Mouse (Mus musculus): ENCODE results near the gene Cebpb.

The Cebpb gene

DNA sequence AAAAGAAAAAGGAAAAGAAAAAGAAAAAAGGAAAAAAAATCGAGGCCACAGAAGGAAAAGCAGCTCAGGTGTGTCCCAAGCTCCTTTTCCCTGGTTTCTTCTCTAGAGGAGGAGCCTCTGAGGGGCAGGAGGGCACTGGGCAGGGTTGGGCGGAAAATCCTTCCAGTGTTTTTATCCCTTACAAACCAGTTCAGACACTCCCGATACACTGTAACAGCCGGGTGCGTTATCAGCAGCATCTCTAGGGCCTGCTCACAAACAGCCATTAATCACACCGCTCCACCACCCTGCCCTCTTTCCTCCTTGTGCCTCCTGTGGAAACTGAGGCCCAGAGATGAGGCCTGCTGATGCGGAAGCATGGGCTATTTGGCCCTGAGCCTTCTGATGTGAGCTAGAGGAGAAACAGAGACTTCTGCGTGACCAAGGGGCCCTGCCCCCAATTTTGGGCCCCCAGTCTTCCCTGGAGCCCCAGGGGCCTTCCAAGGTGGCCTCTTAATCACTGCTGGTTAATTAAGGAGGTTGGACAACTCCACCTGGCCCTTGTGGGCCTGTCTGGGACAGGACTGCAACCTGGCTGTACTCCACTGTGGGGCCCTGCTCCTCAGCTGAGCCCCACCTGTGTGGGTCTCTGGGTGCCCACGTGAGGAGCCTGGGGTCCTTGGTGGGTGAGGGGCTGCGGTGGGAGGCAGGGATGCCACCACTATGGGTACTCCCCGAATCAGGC lies 32.6 kb downstream of the Cebpb start:
- DNase-seq (ENCODE audit: low spot score in 2 of 2), result no peak

DNA sequence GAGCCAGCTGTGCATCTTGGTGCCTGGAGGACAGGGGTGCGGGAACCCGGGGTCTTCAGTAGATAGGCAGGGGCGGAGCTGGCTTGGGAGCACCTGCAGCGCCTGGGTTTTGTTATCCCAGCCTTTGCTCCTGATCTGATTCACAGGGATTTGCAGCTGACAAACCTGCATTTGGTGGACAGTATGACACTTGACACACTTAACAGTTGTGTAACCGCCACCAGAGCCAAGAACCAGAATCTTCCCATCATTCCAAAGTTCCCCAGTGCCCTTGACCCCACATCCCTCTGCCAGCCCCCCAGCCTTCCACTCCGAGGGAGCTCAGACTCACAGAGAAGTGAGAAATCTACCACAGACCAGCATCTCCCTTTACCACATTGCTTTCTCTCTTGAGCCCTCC lies 33.8 kb downstream of the Cebpb start:
- DNase-seq (ENCODE audit: low spot score in 2 of 2), result no peak

DNA sequence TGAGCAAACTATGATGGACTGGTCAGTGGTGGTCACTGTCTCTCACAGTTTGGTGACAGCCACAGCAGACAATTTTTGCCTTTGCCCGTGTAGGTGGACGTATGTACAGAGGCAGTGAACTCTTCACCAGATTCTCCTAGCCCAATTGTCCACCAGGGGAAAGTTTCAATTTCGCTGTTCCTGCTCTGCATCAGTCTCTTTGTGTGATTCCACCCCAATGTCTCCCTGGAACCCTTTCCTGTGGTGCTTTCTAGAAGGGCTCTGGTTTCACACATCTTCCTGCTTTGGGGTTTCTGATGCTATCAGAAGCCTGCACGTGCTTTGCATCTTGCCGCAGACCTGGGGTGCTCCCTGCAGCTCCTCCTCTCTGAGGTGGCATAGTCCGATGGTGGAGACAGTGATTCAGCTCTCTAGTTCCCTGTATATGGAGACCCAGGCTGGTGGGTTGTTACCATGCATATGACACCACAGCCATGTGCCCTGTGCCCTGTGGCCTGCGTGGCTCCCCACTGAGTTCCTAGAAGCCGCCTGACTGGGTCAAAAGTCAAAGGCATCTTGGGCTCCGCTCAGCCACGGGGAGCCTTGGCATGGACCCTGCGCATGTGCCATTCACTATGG lies 35.0 kb downstream of the Cebpb start:
- no peak for DNase-seq (ENCODE audit: low spot score in 2 of 2)

DNA sequence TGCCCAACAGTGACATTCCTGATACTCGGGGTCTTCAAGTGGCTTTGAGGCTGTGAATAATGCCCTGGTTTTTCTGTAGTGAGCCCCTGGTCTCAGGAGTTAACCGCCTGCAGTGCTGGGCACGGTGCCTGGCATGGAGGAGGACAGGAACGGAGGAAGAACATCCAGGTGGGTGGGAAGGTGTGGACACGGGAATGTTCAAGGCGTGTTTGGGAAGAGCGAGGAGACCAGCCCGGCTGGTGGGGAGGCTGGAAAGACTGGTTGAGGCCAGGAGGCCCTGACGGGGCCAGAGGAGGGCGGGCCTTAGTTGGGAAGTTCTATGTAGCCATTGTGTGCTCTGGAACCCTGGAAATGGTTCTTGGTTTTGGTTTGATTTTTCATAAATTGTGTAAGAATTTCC lies 37.2 kb downstream of the Cebpb start:
- no peak for DNase-seq (ENCODE audit: low spot score in 2 of 2)

DNA sequence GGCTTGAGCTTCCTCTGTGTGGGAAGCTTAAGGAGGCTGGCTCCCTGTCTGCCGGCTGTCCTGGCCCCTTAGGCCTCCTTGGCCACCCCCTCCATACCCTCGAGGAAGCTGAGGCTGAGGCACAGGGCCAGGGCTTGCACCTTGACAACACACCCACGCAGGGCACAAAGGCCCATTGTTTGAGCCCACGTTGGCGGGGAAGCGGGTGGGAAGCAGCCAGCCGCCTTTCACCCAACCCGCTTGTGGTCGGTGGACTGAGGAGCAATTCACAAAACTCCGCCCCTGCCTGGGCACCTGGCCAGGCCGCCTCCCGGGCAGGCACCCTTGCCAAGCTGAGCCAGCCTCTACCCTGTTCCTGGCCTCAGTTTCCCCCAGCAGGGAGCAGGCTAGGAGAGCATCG lies 38.4 kb downstream of the Cebpb start:
- DNase-seq (ENCODE audit: low spot score in 2 of 2), result no peak

DNA sequence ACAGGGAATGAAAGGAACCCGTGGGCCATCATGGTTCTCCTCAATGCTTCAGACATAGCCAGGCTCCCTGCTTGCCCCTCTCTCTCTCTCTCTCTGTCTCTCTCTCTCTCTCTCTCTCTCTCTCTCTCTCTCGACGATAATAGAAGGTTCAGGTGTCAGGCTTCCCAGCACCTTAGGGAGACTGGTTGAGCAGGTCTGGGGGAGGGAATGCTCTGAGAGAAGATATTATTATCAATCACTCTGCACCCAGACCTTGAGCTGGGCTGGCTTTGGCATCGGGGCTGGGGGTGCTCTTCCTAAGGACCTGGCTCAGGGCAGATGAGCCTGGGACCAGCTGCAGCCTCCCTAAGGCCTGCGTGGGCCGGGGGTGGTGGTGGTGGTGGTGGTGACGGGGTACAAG lies 41.3 kb downstream of the Cebpb start:
- no peak for DNase-seq (ENCODE audit: low spot score in 2 of 2)

DNA sequence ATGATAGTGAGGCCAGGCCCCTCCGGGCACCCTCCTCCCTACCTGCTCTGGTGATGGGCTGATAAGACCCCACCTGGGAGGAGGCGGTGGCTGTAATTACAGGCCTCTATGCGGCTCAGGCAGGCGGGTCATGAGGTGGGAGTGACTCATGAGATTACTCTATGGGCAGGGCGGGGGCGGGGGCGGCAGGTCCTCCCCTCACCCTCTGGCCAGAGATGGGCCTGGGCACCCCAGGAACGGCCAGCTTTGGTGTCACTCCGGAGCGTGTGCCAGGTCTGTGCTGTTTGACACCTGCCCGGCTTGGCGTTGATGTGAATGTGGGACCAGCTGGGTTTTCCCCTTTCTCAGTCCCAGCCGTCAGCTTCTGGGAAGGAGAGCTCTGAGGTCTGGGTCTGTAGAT lies 42.4 kb downstream of the Cebpb start:
- no peak for DNase-seq (ENCODE audit: low spot score in 2 of 2)

DNA sequence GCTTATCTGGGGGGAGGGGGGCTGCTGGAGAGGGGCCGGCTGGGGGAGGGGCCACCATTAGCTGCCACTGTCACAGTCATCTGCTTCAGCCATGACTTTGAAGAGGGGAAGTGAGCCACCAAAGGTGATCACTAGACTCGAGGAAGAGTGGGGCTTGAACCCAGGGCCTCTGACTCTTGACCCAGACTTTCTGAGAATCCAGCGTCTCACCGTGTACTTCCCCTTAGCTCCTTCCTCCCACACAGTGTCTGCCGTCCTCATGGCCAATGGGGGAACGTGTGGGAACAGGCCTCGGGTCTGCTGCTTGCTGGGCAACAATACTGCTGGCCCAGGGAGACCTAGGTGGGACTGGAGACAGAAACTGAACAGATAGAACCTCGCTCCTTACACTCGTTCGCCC lies 46.1 kb downstream of the Cebpb start:
- DNase-seq (ENCODE audit: low spot score in 2 of 2), result no peak

DNA sequence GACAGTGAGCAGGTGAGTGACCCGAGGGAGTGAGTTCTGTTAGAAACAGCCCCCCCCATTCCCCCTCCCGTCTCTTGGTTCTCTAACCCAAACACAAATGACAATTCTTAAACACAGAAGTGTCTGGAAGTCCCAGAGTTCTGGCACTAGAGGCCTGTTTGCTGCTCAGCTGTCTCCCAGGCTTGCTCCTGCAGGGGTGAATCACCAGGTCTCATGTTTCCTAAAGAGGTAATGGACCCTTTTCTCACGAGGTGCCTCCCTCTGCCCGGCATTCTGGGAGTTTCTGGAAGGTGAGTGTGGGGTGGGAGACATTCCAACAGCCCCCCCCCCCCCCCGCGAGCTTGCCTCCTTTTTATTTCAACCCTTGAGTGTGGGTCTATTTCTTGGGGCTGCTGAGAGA lies 50.3 kb downstream of the Cebpb start:
- DNase-seq (ENCODE audit: low spot score in 2 of 2), result no peak
